Mouse (Mus musculus): ENCODE results near the gene Fam169b.
"Not testable (repeated sequence)": the region's sequence is repeated elsewhere in the genome, so short reads cannot be mapped to it uniquely, and the experiment has no call there.

Gene Fam169b

DNA sequence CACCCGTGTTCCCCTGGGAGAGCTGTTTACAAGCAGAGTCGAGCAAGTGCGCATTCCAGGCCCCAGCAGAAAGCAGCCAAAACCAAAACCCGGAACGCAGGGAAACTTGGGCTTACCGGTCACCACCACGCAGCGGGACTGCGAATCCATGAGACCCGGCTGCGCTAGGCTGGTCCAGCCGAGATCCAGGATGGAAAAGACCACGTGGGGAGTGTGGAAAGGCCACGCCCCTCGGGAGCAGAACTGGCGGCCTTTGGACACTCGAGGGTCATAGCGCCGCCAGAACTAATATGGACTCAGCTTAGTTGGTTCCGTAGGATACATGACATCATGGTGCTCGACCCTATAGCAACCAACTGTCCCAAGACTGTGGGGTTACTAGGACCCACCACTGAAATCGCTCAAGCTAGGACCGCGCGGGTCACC lies 9.6 kb upstream of the Fam169b start, which contains the start of gene Pgpep1l:
Gene Pgpep1l, minus strand, starts transcription at position 206 of the 426 bp plus-strand sequence.
- DNase-seq (ENCODE audit: low read depth), result no peak

DNA sequence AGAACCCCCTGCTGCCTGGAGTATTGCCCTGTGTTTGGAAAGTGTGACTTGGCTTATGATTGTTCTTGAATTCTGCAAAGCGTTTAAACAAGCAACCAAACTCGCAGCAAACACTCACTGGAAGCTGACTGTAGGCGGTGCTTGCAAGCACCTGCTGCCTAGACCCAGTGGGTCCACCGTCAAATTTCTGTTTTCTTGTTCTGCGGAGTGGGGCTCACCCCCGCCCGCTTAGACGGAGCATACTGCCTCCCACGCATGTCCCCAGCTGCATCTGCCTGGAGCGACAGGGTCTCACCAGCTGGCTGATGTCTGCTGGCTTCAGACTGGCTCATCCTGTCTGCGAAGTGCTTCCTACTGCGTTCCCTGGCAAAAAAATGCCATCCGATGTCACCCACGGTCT lies 9.1 kb upstream of the Fam169b start:
- peak; percentile 85 for DNase-seq (ENCODE audit: low read depth)

DNA sequence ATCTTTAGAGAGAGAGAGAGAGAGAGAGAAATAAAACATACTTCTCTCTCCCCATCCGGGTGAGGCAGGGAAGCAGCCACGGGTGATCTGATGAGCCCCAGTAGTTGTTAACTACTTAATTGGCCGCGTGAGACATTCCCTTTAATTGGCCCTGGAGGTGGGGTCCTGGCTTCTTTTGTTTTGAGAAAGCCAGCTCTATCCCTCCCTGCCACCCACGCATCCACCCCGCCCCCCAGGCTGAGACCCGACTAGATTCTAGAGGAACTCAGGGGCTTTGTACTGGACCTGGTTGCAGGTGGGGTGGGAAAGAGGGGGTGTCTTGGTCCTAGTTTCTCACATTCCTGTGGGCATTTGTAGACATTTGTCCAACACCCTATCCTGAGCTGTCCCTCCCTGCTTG lies 8.2 kb upstream of the Fam169b start:
- no peak for DNase-seq (ENCODE audit: low read depth)

- no peak for DNase-seq (ENCODE audit: low read depth)
Measured at GRCm38 (mm10) chr7:68266691-68267090, 6.9 kb upstream of the Fam169b start.

- peak; percentile 37 for DNase-seq (ENCODE audit: low read depth)
Measured at GRCm38 (mm10) chr7:68270551-68270950, 3.1 kb upstream of the Fam169b start.

GRCm38 (mm10) chr7:68271816-68272215 lies 1.8 kb upstream of the Fam169b start:
- peak; percentile 58 for DNase-seq (ENCODE audit: low read depth)

- DNase-seq (ENCODE audit: low read depth), result no peak
Measured at GRCm38 (mm10) chr7:68272607-68273006, 1.0 kb upstream of the Fam169b start.

DNA sequence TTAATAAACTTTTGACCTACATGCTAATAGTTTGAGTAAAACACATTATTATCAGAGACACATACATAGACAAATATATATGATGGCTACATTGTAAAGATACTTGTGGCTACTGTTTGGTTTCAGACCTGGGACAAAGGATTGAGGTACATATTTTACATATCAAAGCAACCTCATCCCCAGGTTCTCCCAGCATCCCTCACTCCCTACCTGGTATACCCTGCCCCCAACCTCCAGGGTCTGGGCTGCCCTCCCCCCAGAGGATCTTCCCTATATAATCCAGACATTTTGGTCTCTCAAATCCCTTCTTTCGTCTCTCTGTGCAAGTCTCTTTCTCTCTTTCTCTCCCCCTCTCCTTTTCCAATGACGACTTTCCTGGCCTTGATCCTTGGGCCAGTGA lies 579 bp downstream of the Fam169b start:
- DNase-seq (ENCODE audit: low read depth), result peak; percentile 35

GRCm38 (mm10) chr7:68274951-68275350 lies 1.3 kb downstream of the Fam169b start:
- DNase-seq (ENCODE audit: low read depth), result peak; percentile 69

GRCm38 (mm10) chr7:68275445-68275837 lies 1.8 kb downstream of the Fam169b start:
- not testable (repeated sequence) for DNase-seq (ENCODE audit: low read depth)

- peak; percentile 95 for DNase-seq (ENCODE audit: low read depth)
Measured at GRCm38 (mm10) chr7:68275838-68276731, 2.4 kb downstream of the Fam169b start.

GRCm38 (mm10) chr7:68277054-68277896 lies 3.6 kb downstream of the Fam169b start:
- peak; percentile 77 for DNase-seq (ENCODE audit: low read depth)

DNA sequence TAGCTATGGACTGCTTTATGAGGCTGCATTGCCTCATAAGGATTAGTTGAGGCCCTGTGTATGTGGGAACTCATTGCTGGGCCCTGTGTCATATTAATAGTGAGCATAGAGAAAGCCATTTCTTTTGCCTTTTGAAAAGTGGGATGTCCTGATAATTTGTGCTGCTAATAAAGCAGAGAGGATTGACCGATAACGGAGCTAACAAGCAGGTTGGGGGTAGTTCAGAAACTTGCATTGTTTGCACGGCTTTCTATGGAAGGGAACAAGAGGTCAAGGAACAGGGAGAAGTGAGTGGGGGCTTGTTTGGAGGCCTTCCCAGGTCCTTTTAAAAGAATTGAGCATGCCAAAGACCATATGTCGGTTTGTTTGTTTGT lies 4.2 kb downstream of the Fam169b start:
- peak; percentile 75 for DNase-seq (ENCODE audit: low read depth)

DNA sequence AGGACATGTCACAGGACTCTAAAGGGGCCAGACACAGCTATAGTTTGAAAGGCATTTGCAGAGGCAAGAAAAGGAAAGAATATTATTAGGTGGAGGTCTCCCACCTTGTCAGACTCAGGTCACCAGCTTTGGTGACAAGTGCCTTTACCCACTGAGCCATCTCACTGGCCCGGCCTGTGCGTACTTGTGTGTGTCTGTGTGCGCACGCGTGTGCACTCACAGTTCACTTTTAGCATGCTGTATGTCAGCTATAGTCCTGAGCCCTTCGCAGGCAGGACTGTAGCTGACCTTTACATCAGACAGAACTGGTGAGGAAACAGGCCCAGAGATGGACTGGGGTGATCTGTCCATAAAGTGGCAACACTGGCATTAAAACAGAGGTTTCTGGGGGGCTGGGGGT lies 4.7 kb downstream of the Fam169b start:
- no peak for DNase-seq (ENCODE audit: low read depth)

DNA sequence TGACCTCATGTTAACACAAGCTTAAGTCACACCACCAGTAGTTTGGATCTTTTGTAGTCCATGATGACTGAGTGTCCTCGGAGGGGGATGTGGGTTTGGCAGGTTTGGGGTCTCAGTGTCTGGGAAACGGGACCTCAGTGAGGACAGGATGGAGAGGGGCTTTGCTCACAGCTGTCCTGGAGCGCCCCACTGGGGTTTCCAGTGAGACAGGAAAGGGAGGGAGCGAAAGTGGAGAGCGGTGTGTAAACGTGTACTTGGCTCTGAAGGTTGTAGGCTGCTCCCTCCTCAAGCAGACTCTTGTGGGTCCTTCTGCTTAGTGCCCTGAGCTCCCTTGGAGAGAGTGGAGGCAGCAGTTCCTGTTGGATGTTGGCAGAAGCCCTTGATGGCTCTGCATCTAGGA lies 5.3 kb downstream of the Fam169b start:
- DNase-seq (ENCODE audit: low read depth), result peak; percentile 87

- DNase-seq (ENCODE audit: low read depth), result peak; percentile 72
Measured at GRCm38 (mm10) chr7:68279481-68279880, 5.8 kb downstream of the Fam169b start.

DNA sequence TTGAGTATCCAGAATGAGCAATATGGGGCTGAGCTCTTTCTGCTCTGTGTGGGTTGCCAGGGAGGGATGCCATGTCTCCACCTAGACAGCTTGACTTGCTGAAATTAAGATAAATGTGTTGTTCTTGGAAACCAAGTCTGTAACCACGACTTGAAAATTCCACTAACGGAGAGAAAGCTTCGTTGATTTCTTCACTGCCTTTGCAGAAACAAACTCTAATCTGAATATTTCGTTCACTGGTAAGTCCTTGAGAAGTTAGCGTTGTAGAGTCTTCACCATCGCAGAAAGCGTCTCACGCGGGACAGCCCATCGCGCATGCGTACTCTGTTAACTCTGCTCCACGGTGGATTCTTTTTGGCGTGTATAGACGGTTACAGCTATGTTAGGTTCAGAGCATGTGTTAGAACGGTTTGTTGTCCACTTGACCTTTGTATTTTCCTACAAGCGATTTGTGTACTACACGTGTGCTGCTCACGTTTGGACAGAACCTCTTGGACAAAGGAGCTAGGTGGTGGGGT lies 6.8 kb downstream of the Fam169b start:
- peak; percentile 93 for DNase-seq (ENCODE audit: low read depth)

DNA sequence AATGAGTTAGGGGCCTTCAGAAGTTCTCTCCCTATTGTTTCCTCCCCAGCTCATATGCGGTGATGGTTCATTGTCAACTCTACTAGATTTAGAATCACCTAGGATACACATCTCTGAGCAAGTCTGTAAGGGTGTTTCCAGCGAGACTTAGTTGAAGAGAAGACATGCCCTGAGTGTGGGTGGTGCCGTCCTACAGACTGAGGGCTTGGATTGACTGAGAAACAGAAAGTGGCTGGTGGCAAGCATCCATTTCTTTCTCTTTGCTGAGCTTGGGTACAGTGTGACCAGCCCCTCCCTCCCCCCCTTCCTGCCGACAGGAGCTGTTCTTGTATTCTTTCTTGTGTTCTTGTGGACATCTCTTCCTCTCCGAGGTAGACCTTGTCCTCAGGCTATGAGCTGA lies 7.7 kb downstream of the Fam169b start:
- DNase-seq (ENCODE audit: low read depth), result peak; percentile 92

GRCm38 (mm10) chr7:68282304-68283132 lies 8.9 kb downstream of the Fam169b start:
- peak; percentile 92 for DNase-seq (ENCODE audit: low read depth)

DNA sequence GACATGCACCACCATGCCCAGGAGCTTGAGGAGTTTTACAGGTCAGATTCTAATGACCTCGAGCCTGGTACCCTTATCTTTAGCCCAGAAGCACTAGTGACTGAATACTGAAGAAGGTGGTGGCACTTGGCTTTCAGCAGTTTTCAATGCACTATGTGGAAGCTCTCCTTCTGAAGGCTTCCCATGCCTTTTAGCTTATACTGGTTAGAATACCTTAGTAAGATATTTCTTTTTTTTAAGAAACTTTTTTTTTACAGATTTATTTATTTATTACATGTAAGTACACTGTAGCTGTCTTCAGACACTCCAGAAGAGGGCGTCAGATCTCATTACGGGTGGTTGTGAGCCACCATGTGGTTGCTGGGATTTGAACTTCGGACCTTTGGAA lies 9.5 kb downstream of the Fam169b start:
- DNase-seq (ENCODE audit: low read depth), result not testable (repeated sequence)

DNA sequence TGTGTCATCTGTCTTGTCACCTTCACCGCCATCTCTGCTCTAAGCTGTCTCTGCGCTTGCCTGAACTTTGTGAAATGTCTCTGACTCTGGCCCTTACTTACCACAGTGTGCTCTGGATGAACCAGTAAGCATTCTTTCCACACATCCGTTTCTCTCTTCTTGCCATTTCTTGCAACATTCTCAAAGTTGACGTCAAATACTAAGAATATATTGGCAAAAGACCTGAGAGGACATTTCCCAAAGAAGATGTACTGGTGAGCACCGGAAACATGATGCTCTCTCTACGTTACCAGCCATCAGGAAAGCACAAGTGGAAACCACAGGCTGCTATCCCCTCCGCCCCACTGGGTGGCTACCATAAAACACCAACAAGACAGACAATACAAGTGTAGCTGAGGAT lies 10.1 kb downstream of the Fam169b start:
- DNase-seq (ENCODE audit: low read depth), result peak; percentile 93

DNA sequence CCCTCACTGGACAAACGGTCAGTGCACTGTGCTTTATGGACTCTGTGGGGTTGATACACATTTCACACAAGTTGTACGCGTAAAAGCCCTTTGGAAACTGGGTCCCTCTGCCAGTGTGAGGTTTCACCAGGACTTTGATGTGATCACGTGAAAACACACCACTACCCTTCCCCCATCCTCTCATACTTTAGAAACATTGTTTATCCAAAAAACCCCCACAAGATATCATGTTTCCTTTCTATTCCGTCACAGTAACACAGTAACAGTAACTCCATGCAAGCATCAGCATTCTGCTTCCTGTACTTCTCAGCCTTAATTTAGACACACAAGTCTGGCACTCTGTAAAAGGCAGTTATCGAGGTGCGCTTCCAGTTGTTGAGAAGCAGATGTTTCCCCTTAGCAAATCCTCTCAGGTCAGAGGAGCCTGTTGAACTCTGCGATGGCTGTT lies 12.2 kb downstream of the Fam169b start:
- peak; percentile 94 for DNase-seq (ENCODE audit: low read depth)

Measured in induced T-regulatory cell, adult 2 months (primary cell).